Mouse (Mus musculus) mouse trophoblast stem cell (cell line): Measurements from ENCODE around the gene 4930469K13Rik.

Experiments
- in situ Hi-C, 2 experiments: fragments of 300-500 bp; cut with MseI, MboI; formaldehyde crosslinking; loops; 2 replicates in 1 of 2; 3 replicates in 1 of 2; pipeline ENCODE4 v1.15.1; 2025

The 4930469K13Rik gene

GRCm38 (mm10) chr11:34079542-34080464 lies 18.6 kb downstream of the 4930469K13Rik start:
- in situ Hi-C loops: no loop called here

GRCm38 (mm10) chr11:34078581-34078980 lies 19.8 kb downstream of the 4930469K13Rik start:
- in situ Hi-C loops: no loop called here

- in situ Hi-C loops: no loop called here
Measured at GRCm38 (mm10) chr11:34077870-34078269, 20.5 kb downstream of the 4930469K13Rik start.

DNA sequence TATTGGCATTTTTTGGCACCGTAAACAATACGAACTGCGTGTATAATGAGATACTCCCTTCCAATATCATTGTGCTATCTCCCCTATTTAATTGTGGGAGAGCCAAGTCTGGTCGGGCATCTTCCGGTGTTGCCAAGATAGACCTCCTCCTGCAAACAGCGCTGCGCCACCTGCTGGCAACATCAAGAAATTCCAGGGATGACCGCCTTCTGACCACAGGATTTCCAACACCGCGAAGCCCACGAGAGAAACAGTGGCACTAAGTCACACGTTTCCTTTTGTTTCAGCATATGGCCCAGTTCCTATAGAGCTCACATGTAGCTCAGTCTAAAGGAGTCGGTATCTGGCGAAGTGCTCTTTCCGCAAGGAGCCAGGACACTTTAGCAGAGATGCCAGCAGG lies 24.6 kb downstream of the 4930469K13Rik start:
- in situ Hi-C loops: no loop called here

DNA sequence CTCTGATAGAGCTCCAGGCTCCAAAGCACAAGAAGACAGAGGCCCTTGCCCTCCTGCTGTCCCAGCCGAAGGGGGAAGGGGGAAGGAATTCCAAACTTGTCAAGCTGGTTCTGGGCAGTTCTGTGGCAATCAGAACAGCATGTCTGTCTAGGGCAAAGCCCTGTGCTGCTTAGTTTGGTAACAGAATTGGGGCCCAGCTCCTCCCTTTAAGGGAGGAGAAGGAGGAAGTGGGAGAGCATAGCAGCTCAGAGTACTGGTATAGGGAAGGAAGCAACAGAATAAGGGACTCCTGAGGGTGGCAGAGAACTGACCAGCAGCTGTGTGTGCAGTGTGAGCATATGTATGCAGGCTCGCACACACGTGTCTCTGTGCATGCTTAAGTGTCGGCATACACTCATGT lies 26.0 kb downstream of the 4930469K13Rik start:
- in situ Hi-C loops: no loop called here

DNA sequence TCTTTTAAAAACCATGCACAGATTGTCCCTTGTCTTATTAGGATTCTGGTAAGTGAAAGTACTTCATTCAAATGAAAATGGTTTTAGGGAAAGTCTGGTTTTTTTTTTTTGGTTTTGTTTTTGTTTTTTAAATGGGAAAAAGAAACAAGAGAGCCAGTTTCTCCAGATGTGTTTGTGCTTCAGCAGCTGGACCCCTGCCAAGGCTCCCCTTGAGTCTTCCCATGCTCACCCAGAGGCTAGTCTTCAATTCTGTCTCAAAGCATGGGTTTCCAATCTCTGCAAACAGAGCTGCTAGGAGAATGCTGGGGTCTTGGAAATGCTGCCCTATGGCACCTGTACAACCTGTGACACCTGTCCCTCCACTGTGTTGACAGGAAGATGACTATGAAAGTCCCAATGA lies 27.8 kb downstream of the 4930469K13Rik start:
- in situ Hi-C loops: no loop called here

- in situ Hi-C loops: no loop called here
Measured at GRCm38 (mm10) chr11:34063702-34064485, 34.5 kb downstream of the 4930469K13Rik start.

DNA sequence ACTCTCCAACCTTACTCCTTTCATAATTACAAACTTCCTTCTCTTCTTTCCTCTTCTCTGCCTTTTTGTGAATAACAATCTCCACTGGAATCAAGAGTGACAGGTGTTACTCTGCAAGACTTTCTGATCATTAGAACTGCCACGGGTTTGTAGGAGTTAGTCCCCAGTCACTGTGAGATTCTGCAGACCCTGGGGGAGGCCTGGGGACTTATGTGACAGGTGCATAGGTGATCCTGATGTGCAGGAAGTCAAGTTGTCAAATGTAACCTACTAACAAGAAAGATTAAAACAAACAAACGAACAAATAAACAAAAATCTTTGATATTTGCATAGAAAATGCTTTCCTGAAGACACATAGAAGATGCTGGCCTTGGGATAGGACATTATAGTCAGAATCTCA lies 35.1 kb downstream of the 4930469K13Rik start:
- in situ Hi-C loops: no loop called here

DNA sequence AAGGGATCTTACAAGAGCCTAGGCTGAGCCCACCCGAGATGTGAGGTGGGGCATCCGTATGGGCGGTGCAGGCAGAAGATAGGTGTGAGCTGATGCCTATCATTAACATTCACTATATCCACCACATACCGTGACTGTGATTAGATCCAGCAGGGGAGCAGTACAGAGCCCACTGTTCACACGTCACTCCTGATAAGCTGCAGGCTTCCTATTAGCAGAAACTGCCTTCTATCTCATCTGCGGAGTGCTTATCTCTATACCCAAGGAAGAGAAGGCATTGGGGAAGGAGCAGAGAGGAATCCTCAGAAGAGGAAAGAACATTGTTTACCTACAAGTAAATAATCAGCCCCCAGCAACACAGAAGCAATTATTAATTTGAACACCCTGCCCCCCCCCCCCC lies 36.6 kb downstream of the 4930469K13Rik start:
- in situ Hi-C loops: no loop called here

- in situ Hi-C loops: no loop called here
Measured at GRCm38 (mm10) chr11:34058960-34059359, 39.4 kb downstream of the 4930469K13Rik start.

GRCm38 (mm10) chr11:34058332-34058731 lies 40.0 kb downstream of the 4930469K13Rik start:
- in situ Hi-C loops: no loop called here

DNA sequence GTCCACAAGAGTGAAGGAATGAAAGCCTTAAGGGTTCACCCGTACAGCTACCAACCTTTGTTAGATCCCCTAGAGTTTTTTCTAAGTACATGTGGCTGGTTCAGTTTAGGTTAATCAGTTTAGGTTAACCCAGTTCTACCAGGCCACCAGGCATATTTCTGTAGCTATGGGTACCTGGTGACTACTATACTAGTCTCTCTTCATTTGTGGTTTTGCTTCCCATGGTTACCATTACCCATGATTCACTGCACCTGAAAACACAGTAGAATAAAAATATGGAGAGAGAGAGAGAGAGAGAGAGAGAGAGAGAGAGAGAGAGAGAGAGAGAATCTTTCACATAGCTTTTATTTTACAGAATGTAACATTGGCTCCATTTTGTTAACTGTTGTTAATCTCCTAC lies 41.6 kb downstream of the 4930469K13Rik start:
- in situ Hi-C loops: no loop called here

DNA sequence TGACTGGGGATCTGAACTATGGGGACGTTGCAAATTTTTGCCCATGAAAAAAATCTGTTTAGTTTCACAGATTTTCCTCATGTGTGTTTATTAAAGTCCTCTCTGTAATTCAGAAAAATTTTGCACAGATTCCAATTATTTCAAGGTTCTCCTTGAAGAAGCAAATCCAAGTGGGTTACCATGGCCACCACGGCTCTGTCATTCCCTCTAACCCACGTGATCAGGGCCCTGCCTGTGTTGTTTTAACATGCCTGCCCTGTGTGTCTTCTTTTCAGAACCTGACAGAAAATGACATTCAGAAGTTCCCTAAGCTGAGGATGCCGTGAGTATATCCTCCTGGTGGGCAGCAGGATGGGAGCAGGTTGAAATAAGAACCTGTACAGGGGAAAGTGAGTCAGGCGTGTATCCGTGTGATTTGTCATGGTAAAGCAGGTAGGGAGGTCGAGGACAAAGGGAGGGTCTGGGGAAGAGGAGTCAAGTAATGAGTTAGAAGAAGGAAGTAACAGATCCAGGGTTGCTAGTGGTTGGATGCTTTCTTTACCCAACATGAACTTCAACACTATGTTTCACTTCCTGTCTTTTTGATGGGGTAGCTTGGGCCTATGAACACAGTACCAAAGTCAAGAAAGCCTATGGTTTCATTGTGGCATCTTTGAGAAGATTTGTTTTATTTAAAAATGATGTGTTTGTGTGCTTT lies 44.2 kb downstream of the 4930469K13Rik start:
- in situ Hi-C loops: no loop called here

GRCm38 (mm10) chr11:34053031-34053818 lies 45.1 kb downstream of the 4930469K13Rik start:
- in situ Hi-C loops: no loop called here

- in situ Hi-C loops: no loop called here
Measured at GRCm38 (mm10) chr11:34050643-34051042, 47.7 kb downstream of the 4930469K13Rik start.

DNA sequence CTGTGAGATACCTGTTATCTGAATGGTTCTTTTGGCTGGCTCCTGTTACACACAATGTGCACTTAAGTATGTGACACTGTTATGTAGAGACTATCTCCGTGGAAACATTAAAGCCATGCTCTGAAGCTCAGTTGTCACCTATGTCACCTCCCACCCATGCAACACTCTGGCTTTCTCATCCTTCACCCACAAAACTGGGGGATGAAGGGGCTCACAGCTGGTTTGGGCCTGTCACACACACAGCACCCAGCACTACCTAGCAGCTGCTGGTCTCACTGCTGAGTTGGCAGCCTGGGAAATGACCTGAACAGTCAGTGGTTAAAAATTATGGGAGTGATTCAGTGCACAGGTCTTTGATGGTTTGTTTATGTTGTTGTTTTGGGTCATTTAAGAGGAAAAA lies 48.3 kb downstream of the 4930469K13Rik start:
- in situ Hi-C loops: no loop called here

GRCm38 (mm10) chr11:34049125-34049379 lies 49.3 kb downstream of the 4930469K13Rik start:
- in situ Hi-C loops: no loop called here

DNA sequence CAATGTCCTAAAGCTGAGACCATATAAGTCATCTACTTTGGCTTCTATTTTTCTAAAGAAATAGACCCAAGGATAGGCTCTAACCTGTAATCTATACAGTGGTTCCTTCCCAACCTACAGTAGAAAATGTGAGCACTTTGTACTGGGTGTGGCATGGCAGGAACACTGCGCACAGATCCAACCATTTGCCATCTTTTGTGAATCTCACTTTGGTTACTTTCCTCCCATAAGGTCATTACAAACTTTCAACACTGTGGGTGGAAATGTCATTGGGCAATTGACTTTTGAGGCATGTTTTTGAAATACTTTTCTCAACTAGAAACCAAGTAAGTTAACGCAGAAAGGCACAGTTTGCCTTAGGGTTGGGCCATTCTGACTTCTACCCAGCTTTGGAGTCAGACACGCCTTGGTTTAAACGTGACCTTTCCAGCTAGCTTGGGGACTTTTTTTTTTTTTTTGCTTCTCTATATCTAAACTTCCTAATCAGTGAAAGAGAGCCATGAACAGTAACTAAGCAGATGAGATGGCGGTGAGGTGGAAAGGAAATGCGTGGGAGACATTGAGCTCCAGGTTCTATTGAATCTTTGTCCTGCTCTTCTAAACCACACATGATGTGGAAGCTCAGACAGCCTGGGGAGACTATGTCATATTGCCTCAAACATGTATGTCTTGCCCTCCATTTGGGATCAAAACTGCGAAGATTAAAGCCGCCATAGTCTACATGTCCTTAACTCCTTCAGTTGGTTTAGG lies 49.8 kb downstream of the 4930469K13Rik start:
- in situ Hi-C loops: no loop called here

GRCm38 (mm10) chr11:34047542-34047937 lies 50.8 kb downstream of the 4930469K13Rik start:
- in situ Hi-C loops: no loop called here

DNA sequence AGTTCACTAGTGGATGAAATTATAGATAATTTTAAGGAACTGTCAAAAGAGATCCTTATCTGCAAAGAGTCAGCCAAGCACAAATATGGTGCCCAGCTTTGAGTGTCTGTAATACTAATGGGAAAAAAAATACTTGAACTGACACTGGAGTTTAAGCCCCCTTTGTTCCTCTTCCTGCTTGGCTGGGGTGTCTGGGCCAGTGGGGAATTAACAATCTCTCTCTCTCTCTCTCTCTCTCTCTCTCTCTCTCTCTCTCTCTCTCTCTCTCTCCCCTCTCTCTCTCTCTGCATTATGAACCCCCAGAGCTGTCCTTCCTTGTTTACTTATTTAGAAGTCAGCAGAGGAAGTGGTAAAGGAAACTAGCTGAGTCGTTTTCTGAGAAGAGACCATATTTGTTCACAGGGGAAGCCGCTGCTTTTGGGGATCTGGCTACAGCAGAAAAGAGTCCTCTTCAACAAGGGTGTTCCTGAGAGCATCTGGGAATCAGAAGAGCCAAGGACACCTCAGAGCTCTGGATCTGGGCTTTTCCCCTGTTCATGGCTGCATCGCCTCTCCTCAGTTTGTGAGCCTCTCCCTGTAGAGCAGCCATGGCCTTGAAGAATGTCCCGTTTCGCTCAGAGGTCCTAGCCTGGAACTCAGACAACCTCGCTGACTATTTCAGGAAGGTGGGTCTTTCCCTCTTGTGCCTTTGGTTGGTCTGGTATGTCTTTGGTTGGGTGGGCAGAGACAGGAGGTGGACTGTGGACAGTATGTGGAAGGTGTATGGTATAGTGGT lies 51.4 kb downstream of the 4930469K13Rik start, which contains the start of gene Lcp2:
Gene Lcp2 (plus strand): TSS at position 154 of the 775 bp plus-strand sequence.
- in situ Hi-C loops: no loop called here
